Mouse (Mus musculus): ENCODE measurements around the gene 9430097D07Rik. TPM values are rescaled to one million over a fixed set of nuclear protein-coding genes. Genes with fewer than 3 reads are reported as not detected.

Gene 9430097D07Rik
- polyA plus RNA-seq, 1 experiment from 2014 or later: not detected

DNA sequence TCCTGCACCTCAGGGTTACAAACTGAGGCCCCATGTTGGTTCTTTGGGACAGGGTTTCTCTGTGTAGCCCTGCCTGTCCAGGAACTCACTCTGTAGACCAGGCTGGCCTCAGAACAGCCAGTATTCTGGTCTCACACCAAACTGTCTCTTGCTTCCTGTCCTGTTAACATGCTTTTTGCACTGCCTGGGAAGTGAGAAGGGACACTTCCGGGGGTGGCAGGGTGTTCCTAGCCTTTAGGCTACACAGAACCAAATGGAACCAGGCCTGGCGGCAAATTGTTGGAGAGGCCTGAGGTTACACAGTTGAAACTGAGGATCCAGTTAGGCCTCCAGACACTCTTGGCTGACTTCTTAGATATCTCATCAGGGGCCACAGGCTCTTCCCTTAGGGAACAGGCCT, 42.3 kb downstream of the 9430097D07Rik start:
- H3K4me3 ChIP-seq (replicated peaks): no peak overlapping the region
- peaks cover 46% of the 10 kb centered on the region for H3K27me3 ChIP-seq
- no peaks in the 10 kb centered on the region for H3K9me3 ChIP-seq (replicated peaks)
- H3K36me3 ChIP-seq: no peaks in the 10 kb centered on the region
- H3K4me2 ChIP-seq: no peak overlapping the region
- WGBS (ENCODE audit: insufficient replicate concordance): 64% methylated on average over 2 of the region's 2 CpGs
- ATAC-seq (ENCODE audit: low read depth) (no peak), DNase-seq (no peak)
- peaks cover 44% of the 10 kb centered on the region for H3K4me1 ChIP-seq (replicated peaks)
- H3K9ac ChIP-seq: no peak overlapping the region
- H3K27ac ChIP-seq: no peak overlapping the region

DNA sequence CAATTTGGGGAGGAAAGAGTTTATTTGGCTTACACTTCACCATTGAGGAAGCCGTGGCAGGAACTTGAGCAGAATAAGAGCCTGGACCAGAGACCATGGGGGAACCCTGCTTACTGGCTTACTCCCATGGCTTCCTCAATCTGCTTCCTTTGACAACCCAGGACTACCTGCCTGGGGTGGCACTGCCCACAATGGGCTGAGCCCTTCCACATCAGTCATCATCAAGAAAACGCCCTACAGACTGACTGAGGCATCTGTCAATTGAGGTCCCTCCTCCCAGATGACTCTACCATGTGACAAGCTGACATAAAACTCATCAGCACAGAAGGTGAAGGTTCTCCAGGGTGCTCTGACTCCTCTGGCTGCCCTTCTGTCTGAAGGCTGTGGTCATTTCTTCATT, 45.0 kb downstream of the 9430097D07Rik start:
- H3K4me1 ChIP-seq (replicated peaks): peaks cover 23% of the 10 kb centered on the region
- peaks cover 19% of the 10 kb centered on the region for H3K27me3 ChIP-seq
- H3K9ac ChIP-seq: no peak overlapping the region
- ATAC-seq (ENCODE audit: low read depth) (no peak), DNase-seq (no peak)
- H3K36me3 ChIP-seq: no peaks in the 10 kb centered on the region
- H3K9me3 ChIP-seq (replicated peaks): no peaks in the 10 kb centered on the region
- WGBS (ENCODE audit: insufficient replicate concordance): 28% methylated on average over 2 of the region's 2 CpGs
- H3K4me2 ChIP-seq: no peak overlapping the region
- H3K4me3 ChIP-seq (replicated peaks): no peak overlapping the region
- no peak overlapping the region for H3K27ac ChIP-seq

DNA sequence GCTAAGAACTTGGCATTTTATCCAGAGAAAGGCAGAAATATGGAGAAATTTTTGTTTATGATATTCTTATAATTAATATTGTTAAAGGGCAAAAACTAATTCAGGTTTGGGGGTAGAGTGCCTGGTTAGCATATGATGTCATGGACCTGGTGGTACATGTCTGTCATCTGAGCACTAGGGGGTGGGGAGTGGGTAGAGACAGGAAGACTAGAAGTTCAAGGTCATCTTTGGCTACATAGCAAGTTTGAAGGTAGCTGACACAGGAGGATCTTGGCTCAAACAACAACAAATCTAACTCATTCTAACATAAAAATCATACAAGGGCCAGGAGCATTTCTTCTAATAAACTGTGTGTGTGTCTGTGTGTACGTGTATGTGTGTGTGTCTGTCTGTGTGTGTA, 47.2 kb downstream of the 9430097D07Rik start:
- no peak overlapping the region for H3K9ac ChIP-seq
- peaks cover 13% of the 10 kb centered on the region; the same call in 1 of the 2 replicates for H3K4me1 ChIP-seq (replicated peaks)
- H3K27ac ChIP-seq: no peak overlapping the region
- DNase-seq: no peak
- H3K4me3 ChIP-seq (replicated peaks): no peak overlapping the region
- H3K4me2 ChIP-seq: no peak overlapping the region
- no peaks in the 10 kb centered on the region for H3K9me3 ChIP-seq (replicated peaks)
- WGBS (ENCODE audit: insufficient replicate concordance): 72% methylated on average over 1 of the region's 1 CpGs
- H3K36me3 ChIP-seq: no peaks in the 10 kb centered on the region
- H3K27me3 ChIP-seq: peaks cover 4% of the 10 kb centered on the region
- ATAC-seq (ENCODE audit: low read depth): no peak

DNA sequence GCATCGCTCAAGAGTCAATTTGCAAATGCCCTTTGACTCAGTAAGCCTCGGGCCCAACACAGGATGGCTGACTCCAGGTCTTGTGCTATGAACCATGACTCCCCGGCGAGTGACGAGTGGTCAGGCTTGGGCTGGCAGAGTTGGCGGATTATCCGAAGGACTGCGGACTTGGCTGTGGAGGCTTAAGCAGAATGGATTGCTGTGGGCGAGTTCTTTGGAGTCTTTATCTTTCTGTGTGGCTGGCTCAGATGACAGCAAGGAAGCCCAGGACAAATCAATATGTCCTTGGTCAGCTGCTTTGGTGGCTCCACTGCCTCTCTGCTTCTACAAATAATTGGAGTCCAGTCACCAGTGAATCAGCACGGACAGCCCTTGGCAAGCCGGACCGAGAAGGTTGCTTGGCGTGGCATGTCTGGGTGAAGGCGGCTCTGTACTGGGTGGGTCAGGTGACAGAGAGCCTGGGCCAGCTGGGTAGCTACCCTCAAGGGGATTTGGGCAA, 48.0 kb downstream of the 9430097D07Rik start:
- ATAC-seq (ENCODE audit: low read depth) (no peak), DNase-seq (no peak)
- no peaks in the 10 kb centered on the region for H3K27me3 ChIP-seq
- no peaks in the 10 kb centered on the region for H3K36me3 ChIP-seq
- no peaks in the 10 kb centered on the region for H3K9me3 ChIP-seq (replicated peaks)
- no peak overlapping the region for H3K4me3 ChIP-seq (replicated peaks)
- peaks cover 12% of the 10 kb centered on the region; the same call in 1 of the 2 replicates for H3K4me1 ChIP-seq (replicated peaks)
- H3K4me2 ChIP-seq: no peak overlapping the region
- H3K9ac ChIP-seq: no peak overlapping the region
- WGBS (ENCODE audit: insufficient replicate concordance): 73% methylated on average over 14 of the region's 14 CpGs
- H3K27ac ChIP-seq: no peak overlapping the region

DNA sequence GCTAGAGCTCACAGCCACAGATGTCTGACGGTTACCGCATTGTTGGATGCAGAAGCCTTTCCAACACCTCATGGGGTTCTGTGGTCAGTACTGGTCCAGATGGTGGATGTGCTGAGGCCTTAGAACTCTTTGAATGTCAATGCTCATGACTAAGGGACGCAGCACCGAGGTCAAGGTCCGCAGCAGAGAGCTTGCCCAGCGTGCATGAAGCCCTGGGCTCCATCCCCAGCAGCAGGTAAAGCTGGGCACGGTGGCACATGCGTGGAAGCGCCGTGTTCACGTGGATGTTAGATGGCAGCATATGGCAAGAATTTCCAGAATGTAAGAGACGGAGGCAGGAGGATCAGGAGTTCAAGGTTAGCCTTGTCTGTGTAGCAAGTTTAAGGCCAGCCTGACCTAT, 49.7 kb downstream of the 9430097D07Rik start:
- H3K36me3 ChIP-seq: no peaks in the 10 kb centered on the region
- H3K4me3 ChIP-seq (replicated peaks): no peak overlapping the region
- no peak overlapping the region for H3K9ac ChIP-seq
- DNase-seq (no peak), ATAC-seq (ENCODE audit: low read depth) (no peak)
- H3K4me2 ChIP-seq: no peak overlapping the region
- no peaks in the 10 kb centered on the region for H3K27me3 ChIP-seq
- no peaks in the 10 kb centered on the region for H3K9me3 ChIP-seq (replicated peaks)
- H3K4me1 ChIP-seq (replicated peaks): peaks cover 12% of the 10 kb centered on the region; the same call in 1 of the 2 replicates
- 76% methylated on average over 12 of the region's 12 CpGs for WGBS (ENCODE audit: insufficient replicate concordance)
- H3K27ac ChIP-seq: no peak overlapping the region

DNA sequence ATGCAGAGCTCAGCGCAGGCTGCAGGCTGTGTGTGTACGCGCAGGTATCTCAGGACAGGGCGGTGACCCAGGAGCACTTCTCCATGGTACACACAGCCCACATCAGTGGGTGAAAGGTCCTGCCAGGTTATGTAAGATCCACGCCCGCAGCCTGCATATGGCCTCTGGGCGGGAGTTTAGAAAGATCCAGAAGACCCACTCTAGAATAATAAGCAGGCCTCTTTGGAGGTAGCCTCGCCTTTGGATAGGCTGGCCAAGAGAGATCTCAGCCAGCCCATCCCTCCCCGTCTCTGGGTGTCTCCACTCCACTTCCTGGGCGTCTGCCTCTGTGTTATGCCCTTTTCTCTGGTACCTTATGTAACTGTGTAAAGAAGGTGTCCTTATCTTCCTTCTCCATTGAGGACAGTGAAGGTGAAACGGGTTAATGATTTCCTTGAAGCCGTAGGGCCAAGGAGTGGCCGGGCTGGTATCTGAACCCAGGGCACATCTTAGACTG, 50.9 kb downstream of the 9430097D07Rik start:
- DNase-seq: no peak
- no peak overlapping the region for H3K27ac ChIP-seq

More for the DNA sequence above, 50.9 kb downstream of the 9430097D07Rik start:
- Histone ChIP-seq H3K4me2 (no peak overlapping the region), H3K9me3 (replicated peaks) (no peaks in the 10 kb centered on the region), H3K9ac (no peak overlapping the region), H3K36me3 (no peaks in the 10 kb centered on the region), H3K4me3 (replicated peaks) (no peak overlapping the region), H3K27me3 (no peaks in the 10 kb centered on the region), H3K4me1 (replicated peaks) (peaks cover 12% of the 10 kb centered on the region; the same call in 1 of the 2 replicates)
- no peak; the same call in 1 of the 2 replicates for ATAC-seq (ENCODE audit: low read depth)
- WGBS (ENCODE audit: insufficient replicate concordance): 71% methylated on average over 13 of the region's 13 CpGs

Other genes with a start within 250 kb of the 9430097D07Rik start
- 14.8 and 21.1 TPM in 2 replicates for gene Ciz1, start 223.4 kb downstream of the 9430097D07Rik start, polyA plus RNA-seq (2015; fragmentation: Nextera tagmentation; extraction: Ambion mirVana)
- 0.65 and 0.81 TPM in 2 replicates for gene Dnm1, start 222.3 kb downstream of the 9430097D07Rik start, polyA plus RNA-seq (2015; fragmentation: Nextera tagmentation; extraction: Ambion mirVana)
- gene 1110008P14Rik, start 193.7 kb downstream of the 9430097D07Rik start, polyA plus RNA-seq (2015; fragmentation: Nextera tagmentation; extraction: Ambion mirVana): 35.3 and 39.2 TPM in 2 replicates
- 18.0 and 22.8 TPM in 2 replicates for gene Lcn2, start 187.4 kb downstream of the 9430097D07Rik start, polyA plus RNA-seq (2015; fragmentation: Nextera tagmentation; extraction: Ambion mirVana)
- 14.1 and 15.5 TPM in 2 replicates for gene Ptges2, start 179.8 kb downstream of the 9430097D07Rik start, polyA plus RNA-seq (2015; fragmentation: Nextera tagmentation; extraction: Ambion mirVana)
- 2.2 and 2.4 TPM in 2 replicates for gene Naif1, start 125.2 kb downstream of the 9430097D07Rik start, polyA plus RNA-seq (2015; fragmentation: Nextera tagmentation; extraction: Ambion mirVana)
- 8.7 and 9.2 TPM in 2 replicates for gene Slc25a25, start 124.2 kb downstream of the 9430097D07Rik start, polyA plus RNA-seq (2015; fragmentation: Nextera tagmentation; extraction: Ambion mirVana)
- gene Fam102a, start 40.4 kb downstream of the 9430097D07Rik start, polyA plus RNA-seq (2015; fragmentation: Nextera tagmentation; extraction: Ambion mirVana): 1.0 and 1.1 TPM in 2 replicates
- 60.4 and 64.2 TPM in 2 replicates for gene Dpm2, start 4.8 kb downstream of the 9430097D07Rik start, polyA plus RNA-seq (2015; fragmentation: Nextera tagmentation; extraction: Ambion mirVana)
- 0.10 TPM in 1 of 2 replicates, not detected in the other for gene Pip5kl1, start 887 bp downstream of the 9430097D07Rik start, polyA plus RNA-seq (2015; fragmentation: Nextera tagmentation; extraction: Ambion mirVana)
- gene St6galnac4, start 11.4 kb upstream of the 9430097D07Rik start, polyA plus RNA-seq (2015; fragmentation: Nextera tagmentation; extraction: Ambion mirVana): 13.5 and 14.1 TPM in 2 replicates
- 10.0 and 12.8 TPM in 2 replicates for gene St6galnac6, start 24.0 kb upstream of the 9430097D07Rik start, polyA plus RNA-seq (2015; fragmentation: Nextera tagmentation; extraction: Ambion mirVana)
- gene Ak1, start 46.1 kb upstream of the 9430097D07Rik start, polyA plus RNA-seq (2015; fragmentation: Nextera tagmentation; extraction: Ambion mirVana): 2.2 and 2.3 TPM in 2 replicates
- gene Eng, start 70.9 kb upstream of the 9430097D07Rik start, polyA plus RNA-seq (2015; fragmentation: Nextera tagmentation; extraction: Ambion mirVana): 20.6 and 23.4 TPM in 2 replicates
- gene Fpgs, start 128.5 kb upstream of the 9430097D07Rik start, polyA plus RNA-seq (2015; fragmentation: Nextera tagmentation; extraction: Ambion mirVana): 31.1 and 32.9 TPM in 2 replicates
- 60.4 TPM in 2 replicates for gene Cdk9, start 137.4 kb upstream of the 9430097D07Rik start, polyA plus RNA-seq (2015; fragmentation: Nextera tagmentation; extraction: Ambion mirVana)
- 5.4 and 5.6 TPM in 2 replicates for gene Sh2d3c, start 145.4 kb upstream of the 9430097D07Rik start, polyA plus RNA-seq (2015; fragmentation: Nextera tagmentation; extraction: Ambion mirVana)
- 0.15 TPM in 1 of 2 replicates, not detected in the other for gene 6330409D20Rik, start 165.3 kb upstream of the 9430097D07Rik start, polyA plus RNA-seq (2015; fragmentation: Nextera tagmentation; extraction: Ambion mirVana)
- 30.1 TPM in 2 replicates for gene Tor2a, start 181.6 kb upstream of the 9430097D07Rik start, polyA plus RNA-seq (2015; fragmentation: Nextera tagmentation; extraction: Ambion mirVana)
- 0.07 and 0.13 TPM in 2 replicates for gene Ttc16, start 199.9 kb upstream of the 9430097D07Rik start, polyA plus RNA-seq (2015; fragmentation: Nextera tagmentation; extraction: Ambion mirVana)
- 2.4 and 3.6 TPM in 2 replicates for gene Ptrh1, start 200.1 kb upstream of the 9430097D07Rik start, polyA plus RNA-seq (2015; fragmentation: Nextera tagmentation; extraction: Ambion mirVana)
- gene Cfap157, start 208.7 kb upstream of the 9430097D07Rik start, polyA plus RNA-seq (2015; fragmentation: Nextera tagmentation; extraction: Ambion mirVana): 0.24 and 0.25 TPM in 2 replicates